In genomic region chr17:45703187-45703586, GRCm38 (mm10) we compare ENCODE assay signal across 19 mouse cellular contexts. TPM values are rescaled to one million over a fixed set of nuclear protein-coding genes. Genes with fewer than 3 reads are reported as not detected.
A peak's percentile ranks its signal among the peaks of the same experiment; 100 is the strongest.
DNase-seq lines count a peak whose midpoint lies in the region; ATAC-seq lines count a peak whose summit lies in the region.
"Had no signal": no experiment of that assay in that cellular context is flagged by ENCODE, and none has a peak within 500 bp of the region (broad histone marks: within the 10 kb centered on the region; RNA-seq: fewer than 3 reads in every experiment).

No protein-coding gene starts in this region.

- no peaks in the 10 kb centered on the region for H3K9me3 ChIP-seq in megakaryocyte, embryonic 14.5 days
- H3K9me3 ChIP-seq: embryonic facial prominence, embryonic 12.5 days; forebrain, embryonic 13.5 days; intestine, embryonic 15.5 days; limb, embryonic 15.5 days; midbrain, embryonic 10.5 days; neural tube, embryonic 12.5 days had no signal

- H3K4me3 ChIP-seq in megakaryocyte, embryonic 14.5 days (replicated peaks), result peak overlapping the region; percentile 84
- H3K4me3 ChIP-seq: embryonic facial prominence, embryonic 12.5 days; forebrain, embryonic 13.5 days; intestine, embryonic 15.5 days; limb, embryonic 15.5 days; midbrain, embryonic 10.5 days; neural tube, embryonic 12.5 days had no signal

- H3K27me3 ChIP-seq in megakaryocyte, embryonic 14.5 days (replicated peaks), result no peaks in the 10 kb centered on the region
- H3K27me3 ChIP-seq: embryonic facial prominence, embryonic 12.5 days; forebrain, embryonic 13.5 days; intestine, embryonic 15.5 days; limb, embryonic 15.5 days; neural tube, embryonic 12.5 days had no signal

- H3K36me3 ChIP-seq in megakaryocyte, embryonic 14.5 days (replicated peaks; ENCODE audit: low read length), result peaks cover 19% of the 10 kb centered on the region

- no peak for ATAC-seq in erythroblast, adult 5-6 weeks (replicated peaks; ENCODE audit: low FRiP score, poor library complexity, severe bottlenecking)
- ATAC-seq: CD4-positive, CD25-positive, alpha-beta regulatory T cell, adult 4 months; forebrain, embryonic 13.5 days had no signal

- peaks cover 90% of the 10 kb centered on the region for H3K4me1 ChIP-seq in megakaryocyte, embryonic 14.5 days
- H3K4me1 ChIP-seq: forebrain, embryonic 13.5 days; neural tube, embryonic 12.5 days had no signal

- peak; percentile 48 for DNase-seq in thymus, postnatal 0 days (ENCODE audit: low spot score)
- no peak for DNase-seq in thymus, postnatal 36 days
- peak; percentile 15 for DNase-seq in induced T-regulatory cell, adult 2 months (ENCODE audit: low read depth)
- no peak for DNase-seq in right cerebral cortex, postnatal 4 days
- no peak for DNase-seq in kidney, postnatal 25 days
- DNase-seq: cerebellum, postnatal 10 days; heart, postnatal 36 days; layer of hippocampus, adult 9-11 months had no signal

RNA-seq across cellular contexts. Expression of gene Tmem63b, which starts 16.5 kb away (rescaled TPM):
- polyA plus RNA-seq in thymus, postnatal 0 days (2015; fragmentation: Nextera tagmentation; extraction: Ambion mirVana), result 16.6 and 18.6 TPM in 2 replicates
- polyA plus RNA-seq in megakaryocyte, embryonic 14.5 days (2012; ENCODE audit: insufficient read depth, low replicate concordance), result 22.7 and 26.5 TPM in 2 replicates
- 2.5 and 5.2 TPM in 2 replicates for total RNA-seq in erythroblast, adult 5-6 weeks (2015; ENCODE audit: low replicate concordance)
- 0.43 and 3.9 TPM in 2 replicates for total RNA-seq in erythroblast, adult 5-6 weeks (2017; ENCODE audit: low replicate concordance)

RNA-seq across cellular contexts. Expression of gene Mrpl14, which starts 17.1 kb away (rescaled TPM):
- polyA plus RNA-seq in thymus, postnatal 0 days (2015; fragmentation: Nextera tagmentation; extraction: Ambion mirVana), result 174 and 197 TPM in 2 replicates
- 106 and 372 TPM in 2 replicates for polyA plus RNA-seq in megakaryocyte, embryonic 14.5 days (2012; ENCODE audit: insufficient read depth, low replicate concordance)
- total RNA-seq in erythroblast, adult 5-6 weeks (2015; ENCODE audit: low replicate concordance), result 7.3 and 12.5 TPM in 2 replicates
- total RNA-seq in erythroblast, adult 5-6 weeks (2017; ENCODE audit: low replicate concordance), result 3.4 and 12.0 TPM in 2 replicates

RNA-seq across cellular contexts. Expression of gene 1600014C23Rik, which starts 30.5 kb away (rescaled TPM):
- polyA plus RNA-seq in thymus, postnatal 0 days (2015; fragmentation: Nextera tagmentation; extraction: Ambion mirVana), result not detected in 2 replicates
- 1.3 TPM in 1 of 2 replicates, not detected in the other for polyA plus RNA-seq in megakaryocyte, embryonic 14.5 days (2012; ENCODE audit: insufficient read depth, low replicate concordance)
- not detected in 2 replicates for total RNA-seq in erythroblast, adult 5-6 weeks (2015; ENCODE audit: low replicate concordance)
- total RNA-seq in erythroblast, adult 5-6 weeks (2017; ENCODE audit: low replicate concordance), result not detected in 2 replicates
- total RNA-seq: heart, postnatal 36 days; left cerebral cortex, postnatal 10 days had no signal
- polyA plus RNA-seq: CD4-positive, CD25-positive, alpha-beta regulatory T cell, adult 4 months; limb, embryonic 15.5 days; neural tube, embryonic 12.5 days had no signal

RNA-seq across cellular contexts. Expression of gene Capn11, which starts 44.1 kb away (rescaled TPM):
- polyA plus RNA-seq in thymus, postnatal 0 days (2015; fragmentation: Nextera tagmentation; extraction: Ambion mirVana), result 0.05 TPM in 1 of 2 replicates, not detected in the other
- not detected in 2 replicates for polyA plus RNA-seq in megakaryocyte, embryonic 14.5 days (2012; ENCODE audit: insufficient read depth, low replicate concordance)
- total RNA-seq in erythroblast, adult 5-6 weeks (2015; ENCODE audit: low replicate concordance), result 0.96 and 1.0 TPM in 2 replicates
- 0.94 and 0.98 TPM in 2 replicates for total RNA-seq in erythroblast, adult 5-6 weeks (2017; ENCODE audit: low replicate concordance)
- total RNA-seq: heart, postnatal 36 days had no signal
- polyA plus RNA-seq: kidney, postnatal 0 days had no signal

Comparison
In these comparisons a context has a peak if more than half of its experiments do, and no peak if none do; other contexts are left out.
1. DNase-seq: peak in thymus, postnatal 0 days (single experiment) and induced T-regulatory cell, adult 2 months (single experiment); none in thymus, postnatal 36 days (0 of 2), right cerebral cortex, postnatal 4 days (single experiment) and kidney, postnatal 25 days (0 of 2).